Mouse (Mus musculus) adrenal gland, adult (tissue): Measurements from ENCODE around the gene Naga.
A peak's percentile ranks its signal among the peaks of the same experiment; 100 is the strongest.

Experiments used
- DNase-seq, 2 experiments: peaks; one replicate each; pipeline ENCODE4 v3.0.0; 2022 to 2023; ENCODE audit warnings: low spot score in 1 of 2; ENCODE audit not compliant: inconsistent age in 2 of 2

Gene Naga

DNA sequence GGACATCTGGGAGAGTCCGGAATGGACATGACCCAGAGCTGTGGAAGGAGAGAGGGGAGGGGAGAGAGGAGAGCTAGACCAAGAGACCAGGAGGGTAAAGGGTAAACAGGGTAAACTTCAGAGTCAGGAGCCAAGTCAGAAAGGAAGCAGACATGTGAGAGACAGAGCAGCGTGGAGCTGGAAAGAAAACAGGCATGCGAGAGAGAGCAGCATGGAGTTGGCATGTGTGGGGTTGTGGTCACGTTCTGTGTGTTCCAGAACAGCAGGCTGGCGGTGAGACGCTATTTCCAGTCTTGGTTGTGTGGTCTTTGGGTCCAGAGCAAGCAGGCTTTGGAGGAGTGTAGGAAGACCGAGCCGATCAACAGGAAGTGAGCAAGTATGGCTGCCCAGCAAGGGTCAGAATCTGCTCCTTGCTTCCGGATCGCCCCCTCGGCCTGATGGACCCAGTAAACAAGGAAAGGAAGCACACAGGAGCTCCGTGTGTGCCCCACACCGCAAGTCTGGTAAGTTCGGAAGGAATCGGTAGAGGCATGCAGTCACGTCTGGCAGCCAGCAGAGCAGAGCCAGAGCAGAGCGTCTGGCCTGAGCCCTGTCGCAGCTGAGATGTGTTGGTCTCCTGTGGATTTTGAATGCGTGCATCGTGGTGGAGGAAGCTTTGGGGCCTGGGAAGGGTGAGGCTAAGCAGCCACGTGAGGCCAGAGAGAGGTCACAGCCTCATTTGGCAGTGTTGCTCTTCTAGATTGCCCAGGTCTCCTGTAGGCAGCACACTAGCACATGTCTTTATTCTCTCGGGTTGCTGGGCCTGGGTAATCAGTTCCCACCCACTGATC, 19.9 kb upstream of the Naga start:
- DNase-seq: no peak

- peak; percentile 98 for DNase-seq
These were observed 15.6 kb upstream of the Naga start, which contains the start of gene Ndufa6 for GRCm38 (mm10) chr15:82354126-82354945. Ndufa6 (minus strand) TSS chr15:82354322.

- DNase-seq: no peak
These were observed 15.0 kb upstream of the Naga start for GRCm38 (mm10) chr15:82353745-82354113.

DNA sequence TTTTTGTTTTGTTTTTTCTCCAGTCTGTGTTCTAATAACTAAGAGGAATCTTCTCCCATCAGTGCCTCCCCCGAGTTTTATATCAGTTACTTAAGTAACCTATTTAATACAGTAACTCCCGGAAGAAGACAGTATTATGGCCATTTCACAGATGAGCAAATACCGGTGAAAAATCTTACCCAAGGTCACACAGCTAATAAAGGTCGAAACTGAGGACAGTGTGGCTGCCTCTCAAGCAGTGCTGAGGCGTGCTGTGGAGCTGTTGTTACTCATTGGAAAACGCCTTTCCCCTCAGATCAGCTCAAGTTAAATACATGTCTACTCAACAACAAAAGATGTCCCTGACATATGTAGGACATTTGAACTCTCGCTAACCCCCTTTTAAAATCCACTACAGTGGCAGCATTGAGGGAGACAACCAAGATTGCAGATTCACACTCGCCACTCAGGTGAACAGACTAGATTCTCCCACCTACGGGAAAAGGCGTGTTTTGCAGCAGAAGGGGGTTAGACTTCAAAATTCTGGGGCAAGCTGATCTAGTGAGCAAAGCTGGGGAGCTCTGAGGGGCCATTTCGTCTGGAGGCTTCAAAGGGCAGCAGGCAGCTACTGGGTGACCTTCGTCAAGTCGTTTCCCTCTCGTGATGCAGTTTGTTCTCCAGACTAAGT, 14.5 kb upstream of the Naga start:
- DNase-seq: peak in 1 of 2 experiments; percentile 85

- peak; percentile 22 to 60 for DNase-seq
These were observed 12.8 kb upstream of the Naga start for GRCm38 (mm10) chr15:82351480-82351879.

DNA sequence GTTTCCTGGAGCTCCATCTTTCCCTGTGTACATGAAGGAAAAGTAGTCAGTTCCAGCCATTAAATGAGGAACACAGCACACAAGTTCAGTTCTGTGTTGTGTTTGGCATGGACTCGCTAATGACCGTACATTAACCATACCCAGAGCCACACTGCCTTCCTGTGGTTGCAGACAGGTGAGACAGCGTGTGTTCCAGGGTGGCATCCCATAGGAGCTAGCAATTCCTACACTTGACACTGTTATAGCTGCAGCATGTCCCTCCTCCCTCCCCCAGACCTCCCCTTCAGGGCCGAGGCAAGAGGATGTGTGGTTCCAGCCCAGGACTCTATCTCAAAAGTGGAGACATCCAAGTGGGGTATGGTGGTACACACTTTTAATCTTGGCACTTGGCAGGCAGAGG, 11.6 kb upstream of the Naga start:
- peak in 1 of 2 experiments; percentile 5 for DNase-seq

DNA sequence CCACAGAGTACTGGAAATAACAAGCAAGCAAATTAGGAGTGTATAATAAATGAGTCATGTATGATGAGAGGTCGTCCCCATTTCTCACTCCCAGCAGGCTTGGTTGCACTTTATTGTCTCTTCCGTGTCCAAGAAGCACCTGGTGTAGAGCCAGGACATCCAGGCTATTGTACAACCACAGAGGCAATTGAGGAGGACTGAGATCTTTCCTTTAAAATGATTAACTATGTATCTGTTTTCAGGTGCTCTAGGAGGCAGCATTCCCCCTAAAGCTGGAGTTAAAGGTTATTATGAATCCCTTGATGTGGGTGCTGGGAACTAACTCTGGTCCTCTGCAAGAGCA, 10.2 kb upstream of the Naga start:
- no peak for DNase-seq

DNA sequence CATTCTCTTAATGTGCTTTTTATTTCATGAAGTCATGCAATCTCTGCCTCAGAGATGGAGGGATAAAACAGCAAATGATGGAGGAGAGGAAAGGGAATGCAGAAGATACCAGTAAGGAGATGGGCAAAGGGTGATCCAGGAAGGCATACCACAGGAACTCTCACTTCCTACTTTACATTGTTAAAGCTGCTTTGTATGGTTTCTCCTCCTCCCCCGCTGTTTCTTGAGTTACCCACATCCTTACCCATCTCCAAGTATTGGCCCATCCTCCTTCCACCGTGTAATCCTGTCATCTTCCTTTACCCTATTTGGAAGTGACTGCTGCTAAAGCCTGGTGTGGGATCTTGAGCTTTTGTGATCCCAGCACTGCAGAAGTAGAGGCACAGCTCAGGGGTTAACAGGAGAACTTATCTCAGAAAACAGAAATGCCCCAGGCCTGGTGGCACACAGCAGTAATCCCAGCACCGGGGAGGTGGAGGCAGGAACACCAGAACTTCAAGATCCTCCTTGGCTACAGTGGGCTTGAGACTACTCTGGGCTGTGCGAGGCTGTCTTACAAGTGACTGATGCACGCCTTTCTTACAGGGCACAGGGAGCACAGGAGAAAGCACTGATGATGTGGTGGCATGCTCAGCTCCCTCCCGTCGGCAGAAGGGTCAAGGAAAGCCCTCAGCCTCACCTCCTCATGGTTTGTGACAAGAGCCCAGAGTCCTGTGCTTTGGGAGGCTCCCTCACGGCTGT, 9.7 kb upstream of the Naga start:
- peak; percentile 9 to 52 for DNase-seq

DNA sequence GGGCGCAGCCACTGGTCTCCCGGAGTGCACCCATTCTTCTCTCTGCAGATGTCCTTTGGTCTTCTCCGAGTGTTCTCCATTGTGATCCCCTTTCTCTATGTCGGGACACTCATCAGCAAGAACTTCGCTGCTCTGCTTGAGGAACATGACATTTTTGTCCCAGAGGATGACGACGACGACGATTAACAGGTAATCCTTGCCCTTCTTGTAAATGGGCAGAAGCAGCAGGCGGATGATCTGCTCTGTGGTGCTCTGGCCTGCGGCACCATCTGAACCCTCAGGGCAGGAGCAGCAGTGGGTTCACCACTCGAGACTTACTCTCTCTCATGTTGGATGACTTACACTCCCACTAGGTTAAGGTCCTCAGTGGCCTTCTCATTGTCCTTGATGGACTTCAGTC, 9.1 kb upstream of the Naga start:
- DNase-seq: peak in 1 of 2 experiments; percentile 51

- no peak for DNase-seq
These were observed 8.6 kb upstream of the Naga start for GRCm38 (mm10) chr15:82347303-82347676.

DNA sequence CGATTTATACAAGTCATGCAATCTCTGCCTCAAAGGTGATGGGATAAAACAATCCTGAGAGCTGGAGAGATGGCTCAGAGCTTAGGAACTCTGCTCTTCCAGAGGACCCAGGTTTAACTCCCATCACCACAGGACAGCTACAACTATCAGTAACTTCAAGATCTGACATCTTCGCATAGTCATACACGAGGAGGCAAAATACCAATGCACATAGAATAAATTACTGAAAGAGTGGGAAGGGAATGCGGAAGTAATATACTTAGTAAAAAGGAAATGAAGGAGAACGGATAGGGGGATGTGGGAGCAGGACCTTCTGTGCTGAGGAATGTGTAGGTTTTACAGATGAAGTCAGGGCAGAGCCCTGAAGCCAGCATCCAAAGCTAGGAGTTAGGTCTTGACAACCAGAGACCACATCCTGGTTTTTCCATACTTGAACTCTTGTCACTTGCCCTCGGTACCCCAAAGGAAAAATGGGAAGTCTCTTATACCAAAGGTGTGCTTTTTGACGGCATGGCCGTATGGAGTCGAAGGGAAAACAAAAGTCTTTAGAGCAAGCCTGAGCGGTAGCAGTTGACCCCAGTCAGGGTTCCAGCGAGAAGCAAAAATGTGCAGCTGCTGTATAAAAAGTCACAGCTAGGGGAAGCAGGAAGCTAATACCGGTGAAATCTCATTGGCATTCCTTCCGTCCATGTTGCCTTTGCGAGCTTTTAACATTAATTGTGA, 8.0 kb upstream of the Naga start:
- DNase-seq: peak in 1 of 2 experiments; percentile 66

DNA sequence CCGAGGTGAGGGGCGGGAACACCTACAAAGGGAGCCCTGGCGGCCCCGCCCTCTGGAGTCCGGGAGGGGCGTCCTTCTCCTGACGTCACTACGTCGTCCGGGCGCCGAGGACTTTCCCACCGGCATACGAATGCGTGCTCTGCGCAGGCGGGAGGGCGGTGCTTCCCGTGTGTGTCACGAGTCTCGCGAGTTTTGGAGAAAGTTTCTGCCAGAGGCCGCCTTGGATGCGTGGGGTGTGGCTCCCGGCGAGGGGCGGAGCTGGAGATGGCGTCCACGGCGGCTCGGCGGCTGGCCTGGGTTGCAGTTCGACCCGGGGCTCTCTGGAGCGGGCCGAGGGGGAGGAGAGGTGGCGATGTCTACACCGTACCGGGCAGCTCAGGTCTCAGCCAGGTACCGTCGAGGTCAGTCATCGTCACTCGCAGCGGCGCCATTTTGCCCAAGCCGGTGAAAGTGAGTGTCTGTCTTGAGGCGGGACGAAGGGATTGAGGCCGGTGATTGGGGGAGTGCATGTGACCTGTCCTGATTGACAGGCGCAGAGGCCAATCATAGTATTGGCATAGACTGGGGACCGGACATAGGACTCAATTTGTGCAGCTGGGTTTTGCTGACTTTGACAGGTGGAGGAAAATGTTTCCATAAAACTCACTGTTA, 7.2 kb upstream of the Naga start:
- peak; percentile 98 to 99 for DNase-seq

DNA sequence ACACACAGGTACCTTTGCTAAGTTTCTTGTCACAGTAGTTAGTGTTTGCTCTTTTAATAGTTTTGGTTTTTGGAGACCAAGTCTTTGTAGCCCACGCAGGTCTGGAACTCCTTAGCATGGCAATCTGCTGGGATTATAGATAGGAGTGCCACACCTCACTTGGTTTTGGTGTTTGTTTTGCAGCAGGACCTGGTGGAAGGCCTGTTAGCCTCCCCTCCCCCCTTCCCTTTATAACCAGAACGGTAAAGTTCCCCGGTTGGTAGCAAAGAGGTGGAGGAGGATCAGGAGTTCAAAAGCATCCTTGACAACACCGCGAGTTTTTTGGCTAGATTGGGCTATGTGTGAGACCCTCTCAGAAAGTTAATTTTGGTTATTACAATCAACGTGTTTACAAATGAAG, 6.2 kb upstream of the Naga start:
- peak in 1 of 2 experiments; percentile 38 for DNase-seq

DNA sequence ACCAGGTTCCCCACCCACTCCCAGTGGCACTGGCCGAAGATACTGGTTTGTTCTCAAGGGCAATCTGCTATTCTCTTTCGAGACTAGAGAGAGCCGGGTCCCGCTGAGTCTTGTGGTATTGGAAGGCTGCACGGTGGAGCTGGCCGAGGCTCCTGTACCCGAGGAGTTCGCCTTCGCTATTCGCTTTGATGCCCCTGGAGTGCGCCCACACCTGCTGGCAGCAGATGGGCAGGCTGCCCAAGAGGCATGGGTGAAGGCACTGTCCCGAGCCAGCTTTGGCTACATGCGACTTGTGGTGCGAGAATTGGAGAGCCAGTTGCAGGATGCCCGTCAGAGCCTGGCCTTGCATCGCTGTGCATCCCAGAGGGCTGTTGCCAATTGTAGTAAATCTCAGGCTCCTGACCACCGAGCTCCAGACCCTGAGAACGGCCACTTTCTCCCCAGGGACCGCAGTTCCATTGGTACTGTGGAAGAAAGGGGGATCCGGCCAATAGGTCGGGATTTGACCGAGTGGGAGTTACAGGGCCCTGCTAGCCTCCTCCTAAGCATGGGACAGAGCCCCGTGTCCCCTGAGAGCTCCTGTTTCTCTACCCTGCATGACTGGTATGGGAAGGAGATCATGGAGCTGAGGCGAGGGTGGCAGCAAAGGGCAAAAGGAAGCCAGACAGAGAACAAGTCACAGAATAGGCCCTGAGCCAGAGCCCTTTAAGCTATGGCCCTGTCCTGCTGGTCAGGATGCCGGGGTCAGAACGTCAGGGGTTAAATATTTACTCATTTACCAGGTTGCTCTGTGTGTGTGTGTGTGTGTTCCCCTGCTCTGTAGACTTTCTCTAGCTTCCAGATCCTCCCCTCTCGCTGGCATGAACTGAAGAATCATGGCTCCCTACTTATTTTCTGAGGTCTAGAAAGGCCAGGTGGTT, 4.9 kb upstream of the Naga start:
- DNase-seq: peak in 1 of 2 experiments; percentile 37

- DNase-seq: no peak
These were observed 3.8 kb upstream of the Naga start for GRCm38 (mm10) chr15:82342543-82342935.

GRCm38 (mm10) chr15:82341675-82342542, 3.2 kb upstream of the Naga start:
- peak in 1 of 2 experiments; percentile 28 for DNase-seq

- DNase-seq: peak; percentile 61 to 78
These were observed 2.3 kb upstream of the Naga start for GRCm38 (mm10) chr15:82341036-82341501.
